Mouse (Mus musculus): ENCODE measurements at regions not wholly inside any gene's neighbourhood (a gene's known extent, or its start where the extent isn't known, plus 50 kb on each side); places are given as distances from the start of the nearest gene placed in this dataset.

- DNase-seq (ENCODE audit: low spot score) (no peak), ATAC-seq (no peak)
- no peaks in the 10 kb centered on the region for H3K27me3 ChIP-seq (ENCODE audit: insufficient read depth, low read length)
- H3K36me3 ChIP-seq (ENCODE audit: insufficient read depth, low read length) = no peaks in the 10 kb centered on the region
- WGBS = 45% methylated on average over 3 of the region's 3 CpGs
- no peak for TF ChIP-seq CTCF (IDR thresholded peaks at IDR 0.05; ENCODE audit: low read depth)
- H3K9me3 ChIP-seq (ENCODE audit: low read length) = no peaks in the 10 kb centered on the region
- no peaks in the 10 kb centered on the region for H3K4me1 ChIP-seq (ENCODE audit: insufficient read depth, low read length)
- H3K4me2 ChIP-seq (ENCODE audit: low read depth, low read length) = no peak overlapping the region
- H3K9ac ChIP-seq (replicated peaks; ENCODE audit: low read length) = no peak overlapping the region
- no peak overlapping the region for H3K27ac ChIP-seq
- no peak overlapping the region for H3K4me3 ChIP-seq (ENCODE audit: low read length)
These were observed 166.9 kb upstream of the Esrrg start for GRCm38 (mm10) chr1:187441668-187442193.

GRCm38 (mm10) chr1:187446511-187446910 is 162.1 kb upstream of the Esrrg start:
- Histone ChIP-seq H3K27me3 (ENCODE audit: insufficient read depth, low read length) (no peaks in the 10 kb centered on the region), H3K27ac (no peak overlapping the region), H3K9me3 (ENCODE audit: low read length) (no peaks in the 10 kb centered on the region), H3K4me2 (ENCODE audit: low read depth, low read length) (no peak overlapping the region), H3K4me1 (ENCODE audit: insufficient read depth, low read length) (no peaks in the 10 kb centered on the region), H3K36me3 (ENCODE audit: insufficient read depth, low read length) (no peaks in the 10 kb centered on the region), H3K9ac (replicated peaks; ENCODE audit: low read length) (no peak overlapping the region), H3K4me3 (ENCODE audit: low read length) (no peak overlapping the region)
- 75% methylated on average over 6 of the region's 6 CpGs for WGBS
- TF ChIP-seq CTCF (IDR thresholded peaks at IDR 0.05; ENCODE audit: low read depth) = no peak
- ATAC-seq (no peak), DNase-seq (ENCODE audit: low spot score) (no peak)

DNA sequence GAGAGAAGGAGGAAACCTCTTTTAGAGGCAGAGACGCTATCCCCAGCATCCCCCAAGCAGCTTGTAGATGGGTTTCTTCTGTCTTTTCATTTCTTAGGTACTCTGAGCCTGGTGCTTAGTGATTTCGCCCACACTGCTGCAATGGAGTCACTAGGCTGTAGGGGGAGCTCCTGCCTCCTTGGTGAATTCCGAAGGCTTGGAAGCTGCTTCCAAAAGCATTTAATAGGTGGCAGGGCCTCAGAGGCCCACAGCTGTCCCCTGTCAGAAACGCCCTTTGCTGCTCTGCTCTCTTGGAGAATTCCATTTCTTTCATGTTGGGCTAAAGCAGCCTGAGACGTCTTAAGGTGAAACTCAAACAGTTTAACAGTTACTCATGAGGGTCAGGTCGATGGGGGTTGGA is 160.4 kb upstream of the Esrrg start:
- no peaks in the 10 kb centered on the region for H3K36me3 ChIP-seq (ENCODE audit: insufficient read depth, low read length)
- no peaks in the 10 kb centered on the region for H3K4me1 ChIP-seq (ENCODE audit: insufficient read depth, low read length)
- H3K9me3 ChIP-seq (ENCODE audit: low read length) = no peaks in the 10 kb centered on the region
- ATAC-seq (no peak), DNase-seq (ENCODE audit: low spot score) (peak; percentile 72)
- no peak overlapping the region for H3K27ac ChIP-seq
- H3K4me2 ChIP-seq (ENCODE audit: low read depth, low read length) = no peak overlapping the region
- no peak overlapping the region for H3K9ac ChIP-seq (replicated peaks; ENCODE audit: low read length)
- 21% methylated on average over 6 of the region's 6 CpGs for WGBS
- TF ChIP-seq CTCF (IDR thresholded peaks at IDR 0.05; ENCODE audit: low read depth) = peak; percentile 81
- H3K4me3 ChIP-seq (ENCODE audit: low read length) = no peak overlapping the region
- H3K27me3 ChIP-seq (ENCODE audit: insufficient read depth, low read length) = no peaks in the 10 kb centered on the region

- Histone ChIP-seq H3K9ac (replicated peaks; ENCODE audit: low read length) (no peak overlapping the region), H3K36me3 (ENCODE audit: insufficient read depth, low read length) (no peaks in the 10 kb centered on the region)
- TF ChIP-seq CTCF (IDR thresholded peaks at IDR 0.05; ENCODE audit: low read depth) = no peak
These were observed 158.5 kb upstream of the Esrrg start for GRCm38 (mm10) chr1:187450106-187450505.

DNA sequence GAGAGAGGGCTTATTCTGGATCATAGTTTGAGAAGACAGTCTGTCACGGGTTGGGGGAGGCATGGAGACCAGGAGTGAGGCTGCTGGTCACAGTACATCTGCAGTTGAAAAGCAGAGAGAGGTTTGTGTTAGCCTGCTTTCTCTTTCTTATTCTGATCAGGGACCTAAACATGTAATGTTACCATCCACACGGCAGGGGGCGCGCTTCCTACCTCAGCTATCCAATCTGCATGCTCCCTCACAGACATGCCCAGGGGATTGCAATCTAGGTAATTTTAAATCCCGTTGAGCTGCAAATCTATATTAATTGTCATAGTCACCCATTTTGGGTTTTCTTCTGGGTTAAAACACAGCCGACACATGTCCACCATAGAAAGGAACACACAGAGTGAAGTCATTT is 156.4 kb upstream of the Esrrg start:
- 38% methylated on average over 6 of the region's 6 CpGs for WGBS
- Histone ChIP-seq H3K9me3 (ENCODE audit: low read length) (no peaks in the 10 kb centered on the region), H3K36me3 (ENCODE audit: insufficient read depth, low read length) (no peaks in the 10 kb centered on the region), H3K27ac (no peak overlapping the region), H3K4me1 (ENCODE audit: insufficient read depth, low read length) (no peaks in the 10 kb centered on the region), H3K9ac (replicated peaks; ENCODE audit: low read length) (no peak overlapping the region), H3K27me3 (ENCODE audit: insufficient read depth, low read length) (no peaks in the 10 kb centered on the region), H3K4me2 (ENCODE audit: low read depth, low read length) (no peak overlapping the region), H3K4me3 (ENCODE audit: low read length) (no peak overlapping the region)
- peak; percentile 68 for TF ChIP-seq CTCF (IDR thresholded peaks at IDR 0.05; ENCODE audit: low read depth)
- ATAC-seq (no peak), DNase-seq (ENCODE audit: low spot score) (peak; percentile 23)

More at GRCm38 (mm10) chr1:187450106-187450505, 158.5 kb upstream of the Esrrg start:
- Histone ChIP-seq H3K9me3 (ENCODE audit: low read length) (no peaks in the 10 kb centered on the region), H3K27me3 (ENCODE audit: insufficient read depth, low read length) (no peaks in the 10 kb centered on the region), H3K4me1 (ENCODE audit: insufficient read depth, low read length) (no peaks in the 10 kb centered on the region), H3K4me2 (ENCODE audit: low read depth, low read length) (no peak overlapping the region), H3K4me3 (ENCODE audit: low read length) (no peak overlapping the region), H3K27ac (no peak overlapping the region)
- WGBS = 46% methylated on average over 3 of the region's 3 CpGs
- no peak for DNase-seq (ENCODE audit: low spot score)
- ATAC-seq = no peak

DNA sequence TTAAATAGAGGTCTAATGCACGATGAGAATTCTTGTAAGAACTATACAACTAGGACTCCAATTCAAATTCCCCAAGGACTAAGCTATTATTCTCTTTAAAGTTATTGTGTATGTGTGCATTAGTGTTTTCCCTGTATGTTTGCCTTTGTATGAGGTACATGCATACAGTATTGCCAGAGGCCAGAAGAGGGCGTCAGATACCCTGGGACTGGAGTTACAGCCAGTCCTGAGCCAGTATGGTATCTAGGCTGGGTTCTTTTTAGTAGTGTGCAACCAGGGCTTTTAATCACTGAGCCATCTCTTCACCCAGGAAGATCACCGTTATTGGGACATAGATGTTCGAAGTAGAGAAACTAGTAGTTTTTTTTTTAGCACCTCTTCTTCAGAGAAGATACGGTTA is 154.2 kb upstream of the Esrrg start:
- peak; percentile 11 for DNase-seq (ENCODE audit: low spot score)

DNA sequence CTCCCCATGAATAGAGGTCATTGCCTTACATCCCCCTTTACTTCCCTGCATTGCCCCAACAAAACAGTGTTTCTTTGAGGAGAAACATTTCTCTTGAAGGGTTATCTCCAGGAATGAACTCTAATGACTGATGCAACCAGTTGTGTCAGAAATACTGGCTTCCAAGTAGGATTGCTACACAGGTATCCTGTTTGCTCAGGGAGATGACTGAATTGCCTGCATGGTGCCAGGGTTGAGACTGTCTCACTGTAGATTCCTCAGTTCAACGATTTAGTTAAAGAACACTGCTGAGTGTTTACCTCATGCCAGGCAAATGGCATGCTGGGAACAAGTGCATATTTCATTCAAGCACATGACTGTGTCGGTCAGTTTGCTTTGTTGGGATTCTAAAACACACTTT is 123.8 kb upstream of the Esrrg start:
- 55% methylated on average over 2 of the region's 2 CpGs for WGBS
- H3K4me1 ChIP-seq (ENCODE audit: insufficient read depth, low read length) = no peaks in the 10 kb centered on the region
- H3K4me2 ChIP-seq (ENCODE audit: low read depth, low read length) = no peak overlapping the region
- no peak overlapping the region for H3K9ac ChIP-seq (replicated peaks; ENCODE audit: low read length)
- no peak overlapping the region for H3K27ac ChIP-seq
- DNase-seq (ENCODE audit: low spot score) = no peak
- TF ChIP-seq CTCF (IDR thresholded peaks at IDR 0.05; ENCODE audit: low read depth) = no peak
- no peaks in the 10 kb centered on the region for H3K36me3 ChIP-seq (ENCODE audit: insufficient read depth, low read length)
- ATAC-seq = no peak
- H3K27me3 ChIP-seq (ENCODE audit: insufficient read depth, low read length) = no peaks in the 10 kb centered on the region
- no peak overlapping the region for H3K4me3 ChIP-seq (ENCODE audit: low read length)
- H3K9me3 ChIP-seq (ENCODE audit: low read length) = no peaks in the 10 kb centered on the region

More for the DNA sequence above, 154.2 kb upstream of the Esrrg start:
- 67% methylated on average over 5 of the region's 5 CpGs for WGBS
- Histone ChIP-seq H3K27ac (no peak overlapping the region), H3K4me2 (ENCODE audit: low read depth, low read length) (no peak overlapping the region), H3K4me3 (ENCODE audit: low read length) (no peak overlapping the region), H3K9ac (replicated peaks; ENCODE audit: low read length) (no peak overlapping the region), H3K9me3 (ENCODE audit: low read length) (peaks cover 5% of the 10 kb centered on the region; the same call in 1 of the 2 replicates), H3K27me3 (ENCODE audit: insufficient read depth, low read length) (no peaks in the 10 kb centered on the region), H3K4me1 (ENCODE audit: insufficient read depth, low read length) (no peaks in the 10 kb centered on the region), H3K36me3 (ENCODE audit: insufficient read depth, low read length) (no peaks in the 10 kb centered on the region)
- no peak for ATAC-seq
- peak; percentile 51 for TF ChIP-seq CTCF (IDR thresholded peaks at IDR 0.05; ENCODE audit: low read depth)

Measured in hindbrain, postnatal 0 days (tissue).